15 mouse cellular contexts compared by ENCODE assay signal in genomic region chr7:89842404-89842715, GRCm38 (mm10).
DNase-seq lines count a peak whose midpoint lies in the region; ATAC-seq and TF ChIP-seq lines count a peak whose summit lies in the region.
"Had no signal": no experiment of that assay in that cellular context is flagged by ENCODE, and none has a peak within 500 bp of the region (broad histone marks: within the 10 kb centered on the region; RNA-seq: fewer than 3 reads in every experiment).

No protein-coding gene starts in this region.

- WGBS in midbrain, embryonic 11.5 days, result 90% methylated on average over 5 of the region's 5 CpGs
- 91% methylated on average over 5 of the region's 5 CpGs for WGBS in midbrain, postnatal 0 days
- WGBS in hindbrain, embryonic 15.5 days, result 91% methylated on average over 5 of the region's 5 CpGs
- 90% methylated on average over 5 of the region's 5 CpGs for WGBS in midbrain, embryonic 15.5 days

- no peaks in the 10 kb centered on the region for H3K4me1 ChIP-seq in midbrain, embryonic 11.5 days (ENCODE audit: control insufficient read depth, insufficient read depth, low read length)
- H3K4me1 ChIP-seq in midbrain, postnatal 0 days (ENCODE audit: insufficient read depth, low read length), result no peaks in the 10 kb centered on the region
- no peaks in the 10 kb centered on the region for H3K4me1 ChIP-seq in hindbrain, embryonic 15.5 days (replicated peaks)
- no peaks in the 10 kb centered on the region for H3K4me1 ChIP-seq in midbrain, embryonic 15.5 days
- H3K4me1 ChIP-seq: liver, embryonic 13.5 days; stomach, embryonic 15.5 days had no signal

- H3K4me2 ChIP-seq in midbrain, embryonic 11.5 days, result no peak overlapping the region
- no peak overlapping the region for H3K4me2 ChIP-seq in midbrain, postnatal 0 days (ENCODE audit: low read depth, low read length, poor library complexity, severe bottlenecking)
- no peak overlapping the region for H3K4me2 ChIP-seq in hindbrain, embryonic 15.5 days
- no peak overlapping the region for H3K4me2 ChIP-seq in midbrain, embryonic 15.5 days
- H3K4me2 ChIP-seq: heart, embryonic 15.5 days; intestine, embryonic 15.5 days; liver, embryonic 13.5 days; stomach, embryonic 15.5 days had no signal

- H3K4me3 ChIP-seq in midbrain, embryonic 11.5 days (ENCODE audit: low read depth, low read length), result no peak overlapping the region
- H3K4me3 ChIP-seq in midbrain, postnatal 0 days (ENCODE audit: low read depth, low read length), result no peak overlapping the region
- no peak overlapping the region for H3K4me3 ChIP-seq in hindbrain, embryonic 15.5 days
- no peak overlapping the region for H3K4me3 ChIP-seq in midbrain, embryonic 15.5 days
- H3K4me3 ChIP-seq: forebrain, embryonic 10.5 days; heart, embryonic 15.5 days; intestine, embryonic 15.5 days; left cerebral cortex, adult 2 months; liver, embryonic 13.5 days; stomach, embryonic 15.5 days had no signal

- no peaks in the 10 kb centered on the region for H3K36me3 ChIP-seq in midbrain, embryonic 11.5 days (ENCODE audit: control insufficient read depth, insufficient read depth, low read length)
- no peaks in the 10 kb centered on the region for H3K36me3 ChIP-seq in midbrain, postnatal 0 days (ENCODE audit: insufficient read depth, low read length)
- H3K36me3 ChIP-seq in hindbrain, embryonic 15.5 days, result no peaks in the 10 kb centered on the region
- no peaks in the 10 kb centered on the region for H3K36me3 ChIP-seq in midbrain, embryonic 15.5 days (replicated peaks)
- H3K36me3 ChIP-seq: forebrain, embryonic 10.5 days; G1E; heart, embryonic 15.5 days; intestine, embryonic 15.5 days; liver, embryonic 13.5 days; stomach, embryonic 15.5 days had no signal

- TF ChIP-seq CTCF in midbrain, postnatal 0 days (IDR thresholded peaks at IDR 0.05), result no peak

- ATAC-seq in midbrain, embryonic 11.5 days (ENCODE audit: low FRiP score), result peak; percentile 41; the same call in 1 of the 2 replicates
- no peak for ATAC-seq in midbrain, postnatal 0 days (ENCODE audit: low FRiP score)
- peak; percentile 32; the same call in 1 of the 2 replicates for ATAC-seq in hindbrain, embryonic 15.5 days (ENCODE audit: low FRiP score, low read depth)
- ATAC-seq in midbrain, embryonic 15.5 days (replicated peaks), result peak; percentile 4; the same call in 1 of the 2 replicates

- peak; percentile 78 for DNase-seq in heart, adult 11 months
- no peak for DNase-seq in heart, postnatal 25 days (ENCODE audit: low spot score)
- peak; percentile 79 for DNase-seq in midbrain, embryonic 11.5 days (ENCODE audit: low spot score, missing footprints)
- DNase-seq in midbrain, postnatal 0 days (ENCODE audit: low spot score), result no peak
- DNase-seq in natural killer cell, adult 2 months (ENCODE audit: low spot score in 2 of 2), result no peak

- no peak overlapping the region for H3K27ac ChIP-seq in midbrain, embryonic 11.5 days (ENCODE audit: low read depth, low read length)
- no peak overlapping the region for H3K27ac ChIP-seq in midbrain, postnatal 0 days (ENCODE audit: low read depth, low read length)
- no peak overlapping the region for H3K27ac ChIP-seq in hindbrain, embryonic 15.5 days (replicated peaks)
- no peak overlapping the region for H3K27ac ChIP-seq in midbrain, embryonic 15.5 days
- H3K27ac ChIP-seq: forebrain, embryonic 10.5 days; heart, embryonic 15.5 days; intestine, embryonic 15.5 days; kidney, postnatal 0 days; left cerebral cortex, adult 2 months; liver, embryonic 13.5 days; stomach, embryonic 15.5 days had no signal

- intact Hi-C loops in heart, postnatal 25 days (cut with DNase I), result loop anchor here (1.0 to 10.0 kb wide), 2 partner anchors 342 to 368 kb away; no protein-coding TSS in a partner anchor

- H3K9ac ChIP-seq in midbrain, embryonic 11.5 days (ENCODE audit: low read length), result no peak overlapping the region
- H3K9ac ChIP-seq in midbrain, postnatal 0 days (replicated peaks; ENCODE audit: low read length, poor library complexity, severe bottlenecking), result no peak overlapping the region
- no peak overlapping the region for H3K9ac ChIP-seq in hindbrain, embryonic 15.5 days
- no peak overlapping the region for H3K9ac ChIP-seq in midbrain, embryonic 15.5 days
- H3K9ac ChIP-seq: heart, embryonic 15.5 days; intestine, embryonic 15.5 days; liver, embryonic 13.5 days; stomach, embryonic 15.5 days had no signal

- no peaks in the 10 kb centered on the region for H3K27me3 ChIP-seq in midbrain, embryonic 11.5 days (ENCODE audit: control insufficient read depth, insufficient read depth, low read length)
- H3K27me3 ChIP-seq in midbrain, postnatal 0 days (ENCODE audit: insufficient read depth, low read length), result no peaks in the 10 kb centered on the region
- no peaks in the 10 kb centered on the region for H3K27me3 ChIP-seq in hindbrain, embryonic 15.5 days
- no peaks in the 10 kb centered on the region for H3K27me3 ChIP-seq in midbrain, embryonic 15.5 days (replicated peaks)
- H3K27me3 ChIP-seq: heart, embryonic 15.5 days; intestine, embryonic 15.5 days; liver, embryonic 13.5 days had no signal

- no peaks in the 10 kb centered on the region for H3K9me3 ChIP-seq in midbrain, embryonic 11.5 days (ENCODE audit: control insufficient read depth, low read length)
- no peaks in the 10 kb centered on the region for H3K9me3 ChIP-seq in midbrain, postnatal 0 days (ENCODE audit: low read length)
- no peaks in the 10 kb centered on the region for H3K9me3 ChIP-seq in hindbrain, embryonic 15.5 days
- no peaks in the 10 kb centered on the region for H3K9me3 ChIP-seq in midbrain, embryonic 15.5 days
- H3K9me3 ChIP-seq: forebrain, embryonic 10.5 days; G1E; heart, embryonic 15.5 days; intestine, embryonic 15.5 days; liver, embryonic 13.5 days; stomach, embryonic 15.5 days had no signal

Comparison
In these comparisons a context has a peak if more than half of its experiments do, and no peak if none do; other contexts are left out.
1. DNase-seq: peak in heart, adult 11 months (single experiment) and midbrain, embryonic 11.5 days (single experiment); none in heart, postnatal 25 days (single experiment), midbrain, postnatal 0 days (single experiment) and natural killer cell, adult 2 months (0 of 2).